Mouse (Mus musculus): ENCODE data around the gene Hsbp1. TPM values are rescaled to one million over a fixed set of nuclear protein-coding genes. Genes with fewer than 3 reads are reported as not detected.

The Hsbp1 gene
- total RNA-seq, 4 experiments from 2014 or later, result 183 to 208 (median 201) TPM

GRCm38 (mm10) chr8:119394097-119394496 lies 49.8 kb downstream of the Hsbp1 start:
- DNase-seq, result no peak

DNA sequence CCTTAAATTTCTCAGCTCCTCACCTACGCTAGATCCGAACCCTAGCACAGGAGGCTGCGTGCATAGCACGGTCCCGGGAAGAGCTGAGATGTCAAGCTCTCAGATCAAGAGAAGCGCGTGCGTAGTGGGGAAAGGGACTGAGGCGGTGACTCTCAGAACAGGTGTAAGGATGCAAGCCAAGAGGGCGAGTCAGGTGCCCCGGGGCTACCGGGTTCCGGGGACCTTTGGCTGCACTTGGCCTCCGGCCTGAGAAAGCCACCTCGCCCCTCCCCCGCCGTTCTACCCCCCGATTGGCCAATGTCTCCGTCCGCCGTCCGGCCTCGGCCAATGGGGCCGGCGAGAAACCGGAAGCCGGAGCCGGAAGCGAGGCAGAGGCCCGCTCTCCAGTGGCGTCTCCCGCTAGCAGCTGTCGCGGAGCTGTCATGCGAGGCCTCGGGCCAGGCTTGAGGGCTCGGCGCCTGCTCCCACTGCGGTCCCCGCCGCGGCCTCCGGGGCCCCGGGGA lies 50.3 kb downstream of the Hsbp1 start, which contains the start of gene Mlycd:
Gene Mlycd, plus strand, starts transcription at position 355 of the 503 bp plus-strand sequence.
- DNase-seq, result peak; percentile 88

DNA sequence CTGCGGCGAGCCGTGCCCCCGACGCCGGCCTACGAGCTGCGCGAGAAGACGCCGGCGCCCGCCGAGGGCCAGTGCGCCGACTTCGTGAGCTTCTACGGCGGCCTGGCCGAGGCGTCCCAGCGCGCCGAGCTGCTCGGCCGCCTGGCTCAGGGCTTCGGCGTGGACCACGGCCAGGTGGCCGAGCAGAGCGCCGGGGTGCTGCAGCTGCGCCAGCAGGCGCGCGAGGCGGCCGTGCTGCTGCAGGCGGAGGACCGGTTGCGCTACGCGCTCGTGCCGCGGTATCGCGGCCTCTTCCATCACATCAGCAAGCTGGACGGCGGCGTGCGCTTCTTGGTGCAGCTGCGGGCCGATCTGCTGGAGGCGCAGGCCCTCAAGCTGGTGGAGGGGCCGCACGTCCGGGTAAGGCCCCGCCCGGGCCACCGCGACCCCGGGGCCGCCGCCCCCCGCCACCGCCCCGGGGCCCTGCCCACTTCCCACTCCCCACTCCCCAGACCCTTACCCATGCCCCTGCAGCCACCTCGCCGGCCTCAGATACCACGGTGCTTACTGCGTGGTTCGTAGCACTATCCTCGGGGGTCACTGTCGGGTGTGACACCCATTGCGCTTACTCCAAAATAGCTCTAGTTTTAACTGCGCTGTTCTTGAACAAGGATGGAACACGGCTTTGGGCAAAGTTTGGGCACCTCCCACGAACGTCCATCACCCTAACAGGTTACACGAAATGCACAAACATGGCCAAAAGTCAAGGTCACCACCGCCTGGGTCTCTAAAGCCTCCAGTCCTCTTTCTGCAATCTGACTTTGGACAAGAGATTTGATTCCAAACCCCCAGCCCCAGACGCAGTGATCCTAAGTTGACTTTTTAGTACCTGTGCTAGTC lies 51.0 kb downstream of the Hsbp1 start:
- DNase-seq, result no peak

Other genes with a start within 250 kb of the Hsbp1 start
- gene Mlycd, start 50.4 kb downstream of the Hsbp1 start, total RNA-seq (2022), result 10 to 100 TPM; 46.6 to 60.5 (median 54.6) TPM
- 100 to 1,000 TPM in 3 of 4 experiments, 10 to 100 TPM in 1; 77.7 to 149 (median 123) TPM for gene Osgin1, start 89.6 kb downstream of the Hsbp1 start, total RNA-seq (2022)
- gene Necab2, start 102.2 kb downstream of the Hsbp1 start, total RNA-seq (2022), result 10 to 100 TPM in 3 of 4 experiments, 1 to 10 TPM in 1; 9.9 to 13.7 (median 11.9) TPM
- under 1 TPM in 2 of 4 experiments, not detected in 2; 0.13 to 0.17 TPM for gene Slc38a8, start 157.2 kb downstream of the Hsbp1 start, total RNA-seq (2022)
- gene Mbtps1, start 214.2 kb downstream of the Hsbp1 start, total RNA-seq (2022), result 100 to 1,000 TPM; 107 to 141 (median 126) TPM
- 10 to 100 TPM; 35.6 to 81.1 (median 56.8) TPM for gene Hsdl1, start 230.7 kb downstream of the Hsbp1 start, total RNA-seq (2022)
- not detected for gene Dnaaf1, start 230.7 kb downstream of the Hsbp1 start, total RNA-seq (2022)